Mouse (Mus musculus) olfactory bulb, adult 2 months (tissue): Measurements from ENCODE around the gene Hmga1b. TPM values are rescaled to one million over a fixed set of nuclear protein-coding genes. Genes with fewer than 3 reads are reported as not detected.

ENCODE experiments used
- H3K27ac ChIP-seq: fragments of 200-500 bp; 2 replicates; pipeline ENCODE4 v1.5.1; 2012; ENCODE audit warnings: low read depth, low read length; ENCODE audit not compliant: insufficient read depth
- H3K4me1 ChIP-seq: fragments of 200-500 bp; 2 replicates; pipeline ENCODE4 v1.6.1; 2012; ENCODE audit warnings: low read length; ENCODE audit not compliant: control insufficient read depth, insufficient read depth
- H3K4me3 ChIP-seq: fragments of 200-500 bp; 2 replicates; pipeline ENCODE4 v1.5.1; 2012; ENCODE audit warnings: mild to moderate bottlenecking, low read depth, low read length, moderate library complexity; ENCODE audit not compliant: insufficient read depth
- CTCF ChIP-seq: fragments of 200-500 bp; IDR thresholded peaks from 2 replicates; pipeline ENCODE4 v1.5.1; 2012; ENCODE audit warnings: low read depth, mild to moderate bottlenecking, low read length, moderate library complexity; ENCODE audit not compliant: insufficient read depth
- POLR2A ChIP-seq: fragments of 200-500 bp; IDR thresholded peaks from 2 replicates; pipeline ENCODE4 v1.6.1; 2012; ENCODE audit warnings: mild to moderate bottlenecking, low read depth, low read length, moderate library complexity; ENCODE audit not compliant: insufficient read depth
- WGBS: fragments of 180-500 bp; shearing (Covaris S2); methylation state at CpG from one replicate; pipeline ENCODE4 v1.1.7; 2018; 5-methylcytosine and 5-hydroxymethylcytosine counted together
- polyA plus RNA-seq: library from polyadenylated mRNA; stranded (reverse); fragments of >200 nt; gene quantifications from 2 replicates; pipeline ENCODE4 v1.2.4, GENCODE M21; 2012; ENCODE audit warnings: low replicate concordance; ENCODE audit not compliant: missing spikeins, insufficient read depth, insufficient read length

Gene Hmga1b
- polyA plus RNA-seq, 1 experiment, result not detected

- WGBS, result 81% methylated on average over 7 of the region's 7 CpGs
Observed at GRCm38 (mm10) chr11:120805375-120806298, 43.0 kb downstream of the Hmga1b start.

GRCm38 (mm10) chr11:120808010-120808409 is 45.4 kb downstream of the Hmga1b start:
- 86% methylated on average over 12 of the region's 12 CpGs for WGBS
- no peak overlapping the region for H3K4me3 ChIP-seq
- no peak for TF ChIP-seq POLR2A
- H3K27ac ChIP-seq, result no peak overlapping the region
- peaks cover 7% of the 10 kb centered on the region for H3K4me1 ChIP-seq

More at GRCm38 (mm10) chr11:120805375-120806298, 43.0 kb downstream of the Hmga1b start:
- H3K4me3 ChIP-seq, result no peak overlapping the region
- no peaks in the 10 kb centered on the region for H3K4me1 ChIP-seq
- no peak for TF ChIP-seq POLR2A
- TF ChIP-seq CTCF, result no peak
- no peak overlapping the region for H3K27ac ChIP-seq

DNA sequence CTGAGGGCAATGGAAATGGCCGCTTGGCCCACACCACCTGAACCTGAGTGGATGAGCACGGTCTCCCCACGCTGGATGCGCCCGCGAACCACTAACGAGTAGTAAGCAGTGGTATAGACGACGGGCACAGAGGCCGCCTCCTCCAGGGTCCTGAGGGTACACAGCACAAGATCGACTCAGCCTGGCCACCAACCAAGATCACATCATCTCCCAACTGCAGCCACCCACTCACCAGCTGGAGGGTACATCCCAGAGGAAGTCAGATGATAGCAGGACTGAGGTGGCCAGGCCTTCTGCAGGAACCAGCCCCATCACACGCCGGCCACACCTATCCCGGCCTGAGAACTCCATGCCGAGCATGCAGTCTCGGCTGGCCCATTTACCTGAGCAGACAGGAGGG is 49.5 kb downstream of the Hmga1b start:
- Histone ChIP-seq H3K4me1 (peaks cover 7% of the 10 kb centered on the region), H3K4me3 (no peak overlapping the region), H3K27ac (no peak overlapping the region)
- no peak for TF ChIP-seq POLR2A
- WGBS, result 83% methylated on average over 16 of the region's 16 CpGs

Other genes starting within 250 kb of the Hmga1b start
- gene Gcgr, start 232.1 kb upstream of the Hmga1b start, polyA plus RNA-seq, result not detected in 2 replicates
- not detected in 2 replicates for gene Mcrip1, start 213.1 kb upstream of the Hmga1b start, polyA plus RNA-seq
- gene Ppp1r27, start 211.7 kb upstream of the Hmga1b start, polyA plus RNA-seq, result not detected in 2 replicates
- 309 TPM in 1 of 2 replicates, not detected in the other for gene P4hb, start 189.5 kb upstream of the Hmga1b start, polyA plus RNA-seq
- 143 TPM in 1 of 2 replicates, not detected in the other for gene Arhgdia, start 181.2 kb upstream of the Hmga1b start, polyA plus RNA-seq
- gene Alyref, start 164.4 kb upstream of the Hmga1b start, polyA plus RNA-seq, result not detected in 2 replicates
- not detected in 2 replicates for gene Anapc11, start 164.4 kb upstream of the Hmga1b start, polyA plus RNA-seq
- gene Npb, start 154.3 kb upstream of the Hmga1b start, polyA plus RNA-seq, result not detected in 2 replicates
- gene Pcyt2, start 144.9 kb upstream of the Hmga1b start, polyA plus RNA-seq, result not detected in 2 replicates
- not detected in 2 replicates for gene Sirt7, start 137.6 kb upstream of the Hmga1b start, polyA plus RNA-seq
- 234 TPM in 1 of 2 replicates, not detected in the other for gene Mafg, start 129.2 kb upstream of the Hmga1b start, polyA plus RNA-seq
- gene Pycr1, start 119.0 kb upstream of the Hmga1b start, polyA plus RNA-seq, result not detected in 2 replicates
- gene Myadml2, start 114.6 kb upstream of the Hmga1b start, polyA plus RNA-seq, result not detected in 2 replicates
- gene Notum, start 101.6 kb upstream of the Hmga1b start, polyA plus RNA-seq, result not detected in 2 replicates
- not detected in 2 replicates for gene Aspscr1, start 89.8 kb upstream of the Hmga1b start, polyA plus RNA-seq
- not detected in 2 replicates for gene Cenpx, start 49.1 kb upstream of the Hmga1b start, polyA plus RNA-seq
- gene Lrrc45, start 48.9 kb upstream of the Hmga1b start, polyA plus RNA-seq, result not detected in 2 replicates
- gene Rac3, start 41.3 kb upstream of the Hmga1b start, polyA plus RNA-seq, result not detected in 2 replicates
- gene Dcxr, start 35.5 kb upstream of the Hmga1b start, polyA plus RNA-seq, result not detected in 2 replicates
- gene Cbr2, start 30.7 kb upstream of the Hmga1b start, polyA plus RNA-seq, result not detected in 2 replicates
- not detected in 2 replicates for gene Rfng, start 21.4 kb downstream of the Hmga1b start, polyA plus RNA-seq
- gene Gps1, start 21.5 kb downstream of the Hmga1b start, polyA plus RNA-seq, result not detected in 2 replicates
- not detected in 2 replicates for gene Dus1l, start 33.6 kb downstream of the Hmga1b start, polyA plus RNA-seq
- not detected in 2 replicates for gene Fasn, start 61.8 kb downstream of the Hmga1b start, polyA plus RNA-seq
- gene Ccdc57, start 170.1 kb downstream of the Hmga1b start, polyA plus RNA-seq, result not detected in 2 replicates
- gene Slc16a3, start 185.7 kb downstream of the Hmga1b start, polyA plus RNA-seq, result not detected in 2 replicates
- not detected in 2 replicates for gene Csnk1d, start 228.5 kb downstream of the Hmga1b start, polyA plus RNA-seq